Mouse (Mus musculus): Measurements from ENCODE around the gene Mfap1a.
"Not testable (repeated sequence)": the region's sequence is repeated elsewhere in the genome, so short reads cannot be mapped to it uniquely, and the experiment has no call there.

Mfap1a gene

DNA sequence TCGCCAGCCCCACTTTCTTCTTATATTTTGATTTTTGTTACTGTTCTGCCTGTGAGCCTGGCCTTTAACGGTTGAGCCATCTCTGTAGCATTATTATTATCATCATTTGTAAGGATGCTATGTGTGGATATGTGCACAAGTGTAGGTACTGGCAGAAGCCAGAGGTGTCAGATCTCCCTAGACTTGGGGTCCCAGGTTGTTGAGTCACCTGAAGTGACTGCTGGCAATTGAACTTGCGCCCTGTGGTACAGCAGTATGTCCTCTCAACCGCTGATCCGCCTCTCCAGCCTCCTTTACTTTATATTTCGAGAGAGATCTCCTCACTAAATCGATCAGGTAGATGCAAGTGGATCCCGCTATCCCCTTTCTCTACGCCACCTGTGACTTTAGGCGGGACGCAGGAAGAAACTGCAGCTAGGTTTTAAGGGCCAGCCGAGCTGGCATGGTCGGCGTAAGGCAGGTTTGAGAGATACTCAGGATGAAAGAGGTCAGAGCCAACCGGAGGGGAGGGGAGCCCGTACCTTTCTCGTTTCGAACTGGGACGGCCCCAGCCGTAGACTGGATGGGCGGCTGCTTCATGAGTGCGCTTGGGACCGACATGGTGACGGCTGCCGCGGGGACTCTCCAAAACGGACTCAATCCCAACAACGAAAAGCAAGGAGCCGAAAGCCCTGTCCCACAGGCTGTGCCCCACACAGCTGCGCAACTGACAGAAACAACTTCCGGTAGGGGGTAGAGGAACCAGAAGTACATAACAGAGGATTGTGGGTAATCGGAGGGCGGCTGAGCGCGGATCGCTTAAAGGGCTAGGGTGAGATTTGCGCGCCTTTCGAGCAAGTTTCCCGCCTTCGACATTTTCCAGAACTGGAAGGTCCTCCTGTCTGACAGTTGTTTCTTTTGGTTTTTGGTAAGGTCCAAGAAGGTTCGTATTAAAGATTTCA lies at the start of gene Mfap1a, which contains the start of gene Wdr76:
Gene Mfap1a (minus strand): TSS at position 724 of the 941 bp plus-strand sequence.
Gene Wdr76 (plus strand): TSS at position 782 of the 941 bp plus-strand sequence.
- peak; percentile 58 to 63 for DNase-seq (ENCODE audit: low read depth in 1 of 2, low spot score in 2 of 2)

GRCm38 (mm10) chr2:121551271-121551670 lies 44.8 kb upstream of the Mfap1a start:
- DNase-seq (ENCODE audit: low read depth in 1 of 2, low spot score in 2 of 2): no peak

DNA sequence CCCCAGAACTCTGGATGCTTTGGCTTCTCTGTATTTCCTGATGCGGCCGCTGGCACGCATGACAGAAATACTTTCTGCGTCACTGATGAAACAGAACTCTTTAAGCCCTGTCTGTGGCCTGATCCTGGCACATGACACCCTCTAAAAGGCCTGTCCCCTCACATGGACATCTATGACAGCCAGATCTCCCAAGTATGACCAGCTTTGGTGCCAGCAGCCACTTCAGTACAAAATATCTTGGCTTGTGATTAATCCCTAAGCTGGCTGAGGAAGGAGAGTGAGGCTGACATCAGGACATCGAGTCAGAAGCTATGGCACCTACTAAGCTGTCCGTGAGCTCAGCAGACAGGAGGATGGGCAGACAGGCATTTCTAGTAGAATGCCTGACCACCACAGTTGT lies 43.2 kb upstream of the Mfap1a start:
- DNase-seq (ENCODE audit: low read depth in 1 of 2, low spot score in 2 of 2): no peak

- DNase-seq (ENCODE audit: low read depth in 1 of 2, low spot score in 2 of 2): no peak
These were observed 38.4 kb upstream of the Mfap1a start for GRCm38 (mm10) chr2:121544829-121545228.

DNA sequence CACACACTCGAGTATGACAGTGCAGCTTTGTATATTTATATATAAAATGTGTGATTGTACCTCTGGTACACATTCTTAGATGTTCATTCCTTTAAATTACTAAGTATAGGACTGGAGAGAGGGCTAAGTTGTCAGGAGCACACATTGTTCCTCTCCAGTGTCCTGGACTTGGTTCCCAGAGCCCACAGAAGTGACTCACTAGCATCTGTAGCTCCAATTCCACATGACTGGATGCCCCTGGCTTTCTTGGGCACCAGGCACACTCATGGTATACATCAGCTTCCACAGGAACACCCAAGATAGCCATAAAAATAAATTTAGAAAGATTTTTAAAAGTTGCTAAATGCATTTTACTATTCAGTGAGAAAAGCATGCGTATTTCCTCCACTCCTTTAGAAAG lies 18.6 kb upstream of the Mfap1a start:
- no peak for DNase-seq (ENCODE audit: low read depth in 1 of 2, low spot score in 2 of 2)

GRCm38 (mm10) chr2:121522830-121523229 lies 16.4 kb upstream of the Mfap1a start:
- DNase-seq (ENCODE audit: low read depth in 1 of 2, low spot score in 2 of 2): not testable (repeated sequence)

DNA sequence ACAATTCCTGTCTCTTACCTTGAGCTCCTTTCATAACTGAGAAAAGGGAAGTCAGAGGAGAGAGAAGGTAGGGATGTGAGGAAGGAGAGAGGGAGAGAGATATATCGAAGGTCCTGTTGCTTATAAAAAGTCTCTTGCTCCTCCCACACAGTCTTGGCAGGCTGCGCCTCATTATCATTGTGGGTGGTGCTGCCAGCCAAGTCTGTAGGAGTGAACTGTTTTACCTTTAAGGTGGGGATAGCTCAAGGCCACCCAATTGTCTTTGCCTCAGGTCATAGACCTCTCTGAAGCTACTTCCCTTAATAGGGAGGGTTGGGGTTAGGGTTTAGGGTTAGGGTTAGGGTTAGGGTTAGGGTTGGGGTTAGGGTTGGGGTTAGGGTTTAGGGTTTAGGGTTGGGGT lies 15.5 kb upstream of the Mfap1a start:
- no peak for DNase-seq (ENCODE audit: low read depth in 1 of 2, low spot score in 2 of 2)

DNA sequence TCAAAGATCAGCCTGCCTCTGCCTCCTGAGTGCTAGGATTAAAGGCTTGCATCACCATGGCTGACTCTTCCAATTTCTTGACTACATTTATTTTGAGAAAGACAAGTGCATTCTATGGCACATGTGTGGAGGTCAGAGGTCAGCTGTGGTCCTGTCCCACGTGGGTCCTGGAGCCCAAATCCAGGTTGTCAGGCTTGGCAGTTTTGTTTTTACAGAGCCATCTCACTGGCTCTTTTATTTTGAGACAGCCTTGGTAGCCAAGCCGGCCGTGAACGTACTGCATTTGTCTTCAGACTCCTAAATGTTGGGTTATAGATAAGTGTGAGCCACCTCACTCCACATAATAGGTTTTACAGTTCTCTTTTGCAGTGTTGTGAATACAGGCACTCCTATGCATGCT lies 12.2 kb upstream of the Mfap1a start:
- DNase-seq (ENCODE audit: low read depth in 1 of 2, low spot score in 2 of 2): not testable (repeated sequence)

GRCm38 (mm10) chr2:121518106-121518505 lies 11.6 kb upstream of the Mfap1a start:
- DNase-seq (ENCODE audit: low read depth in 1 of 2, low spot score in 2 of 2): no peak

DNA sequence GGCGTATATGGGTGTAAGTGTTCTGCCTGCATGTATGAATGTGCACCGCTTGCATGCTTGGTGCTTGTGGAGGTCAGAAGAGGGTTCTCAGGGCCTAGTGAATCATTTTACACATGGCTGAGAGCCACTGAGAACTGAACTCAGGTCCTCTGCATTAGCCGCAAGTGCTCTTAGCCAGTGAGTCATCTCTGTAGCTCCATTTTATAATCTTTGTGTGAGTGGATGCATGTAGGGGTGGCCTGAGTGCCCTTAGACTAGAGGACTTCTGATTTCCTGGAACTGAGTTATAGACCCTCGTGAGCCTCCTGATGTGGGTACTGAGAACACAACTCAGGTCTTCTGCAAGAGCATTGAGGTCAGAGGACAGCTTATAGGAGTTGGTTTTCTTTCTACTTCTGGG lies 7.7 kb upstream of the Mfap1a start:
- no peak for DNase-seq (ENCODE audit: low read depth in 1 of 2, low spot score in 2 of 2)

DNA sequence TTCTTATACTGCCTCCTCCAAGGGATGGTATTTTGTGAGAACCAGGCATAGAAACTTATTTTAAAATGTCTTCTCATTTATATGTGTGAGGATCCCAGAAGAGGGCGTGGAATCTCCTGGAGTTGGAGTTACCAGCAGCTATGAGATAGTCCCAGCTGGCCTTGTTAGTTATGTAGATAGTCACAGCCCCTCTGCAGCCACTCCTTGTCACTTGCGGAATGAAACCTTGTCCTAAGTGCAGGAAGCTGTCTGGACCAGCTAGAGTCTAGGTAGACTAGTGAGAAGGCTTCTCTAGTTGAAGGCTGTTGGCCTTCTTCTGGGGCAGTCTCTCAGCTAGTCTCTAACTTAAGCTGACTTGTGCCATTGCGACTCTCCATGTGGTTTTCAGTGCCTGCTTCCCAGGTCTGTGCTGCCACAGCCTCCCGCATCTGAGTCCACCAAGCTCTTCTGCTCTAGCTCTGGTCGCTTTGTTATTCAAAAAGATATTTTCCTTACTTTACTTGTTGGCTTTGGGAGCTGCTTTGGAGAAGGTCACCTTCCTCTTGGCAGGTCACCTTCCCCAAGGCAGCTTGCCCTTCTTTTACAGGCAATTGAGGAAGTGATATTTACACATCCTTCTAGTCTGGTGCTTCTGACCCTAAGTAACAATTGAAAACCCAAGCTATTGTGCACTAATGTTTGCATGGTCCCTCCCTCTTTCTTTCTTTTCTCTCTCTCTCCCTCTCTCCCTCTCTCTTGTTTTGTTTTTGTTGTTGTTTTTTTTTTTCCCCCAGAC lies 6.7 kb upstream of the Mfap1a start:
- DNase-seq (ENCODE audit: low read depth in 1 of 2, low spot score in 2 of 2): not testable (repeated sequence)

- DNase-seq (ENCODE audit: low read depth in 1 of 2, low spot score in 2 of 2): no peak
These were observed 4.9 kb upstream of the Mfap1a start for GRCm38 (mm10) chr2:121511401-121511800.

DNA sequence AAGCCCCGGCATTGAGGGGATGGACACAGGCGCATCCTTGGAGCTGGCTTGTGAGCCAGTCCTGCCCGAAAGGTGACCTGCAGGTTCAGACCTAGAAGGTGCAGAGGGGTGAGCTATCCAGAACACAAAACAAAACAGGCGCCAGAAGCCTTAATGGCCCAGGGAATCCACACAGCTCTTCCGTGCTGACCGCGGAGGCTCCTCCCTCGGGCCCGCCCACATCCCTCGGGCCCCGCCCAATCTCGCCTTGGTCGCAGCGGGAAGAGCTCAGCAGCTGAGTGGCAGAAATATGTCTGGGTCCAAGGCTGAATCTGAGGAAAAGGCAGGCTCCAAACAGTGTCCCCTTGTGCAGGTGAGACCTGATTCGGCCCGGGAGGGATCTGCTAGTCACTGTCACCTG lies 3.1 kb upstream of the Mfap1a start:
- peak in 1 of 2 experiments; percentile 7 for DNase-seq (ENCODE audit: low read depth in 1 of 2, low spot score in 2 of 2)

DNA sequence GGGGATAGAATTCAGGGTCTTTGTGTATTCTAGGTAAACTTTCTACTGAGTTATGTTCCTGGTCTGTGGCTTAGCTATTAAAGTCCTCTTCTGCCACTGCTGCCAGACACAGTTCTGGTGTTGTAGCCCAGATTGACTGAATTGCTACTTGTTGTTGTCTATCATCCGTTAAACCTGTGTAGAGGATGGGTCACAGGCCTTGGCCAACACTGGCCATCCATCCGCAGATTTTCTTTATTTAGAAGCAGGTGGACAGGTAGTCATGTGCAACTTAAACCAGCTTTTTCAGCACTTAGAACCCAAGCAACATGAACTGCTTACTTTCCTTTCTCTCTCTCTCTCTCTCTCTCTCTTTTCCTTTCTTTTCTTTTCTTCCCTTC lies 1.5 kb upstream of the Mfap1a start:
- no peak for DNase-seq (ENCODE audit: low read depth in 1 of 2, low spot score in 2 of 2)

GRCm38 (mm10) chr2:121507173-121507950 lies 897 bp upstream of the Mfap1a start:
- DNase-seq (ENCODE audit: low read depth in 1 of 2, low spot score in 2 of 2): no peak

- DNase-seq (ENCODE audit: low read depth in 1 of 2, low spot score in 2 of 2): not testable (repeated sequence)
These were observed 4.9 kb downstream of the Mfap1a start for GRCm38 (mm10) chr2:121501550-121501949.

- DNase-seq (ENCODE audit: low read depth in 1 of 2, low spot score in 2 of 2): not testable (repeated sequence)
These were observed 22.1 kb downstream of the Mfap1a start for GRCm38 (mm10) chr2:121484403-121484802.

DNA sequence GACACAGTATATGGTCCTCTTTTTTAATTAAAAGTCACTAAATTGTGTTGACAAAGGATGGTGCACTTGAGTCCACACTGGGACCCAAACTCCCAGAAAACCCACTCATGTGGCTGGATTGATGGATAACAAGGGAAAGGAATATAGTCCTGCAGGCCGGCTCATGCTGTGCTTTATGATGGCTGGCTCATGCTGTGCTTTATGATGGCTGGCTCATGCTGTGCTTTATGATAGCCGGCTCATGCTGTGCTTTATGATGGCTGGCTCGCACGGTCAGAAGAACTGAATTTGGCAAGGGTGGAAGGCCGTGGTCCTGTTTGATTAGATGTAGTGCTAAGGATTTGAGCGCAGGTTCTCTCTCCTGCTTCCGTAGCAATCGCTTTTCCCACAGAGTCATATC lies 22.9 kb downstream of the Mfap1a start:
- DNase-seq (ENCODE audit: low read depth in 1 of 2, low spot score in 2 of 2): no peak

- not testable (repeated sequence) for DNase-seq (ENCODE audit: low read depth in 1 of 2, low spot score in 2 of 2)
These were observed 25.5 kb downstream of the Mfap1a start for GRCm38 (mm10) chr2:121480916-121481315.

DNA sequence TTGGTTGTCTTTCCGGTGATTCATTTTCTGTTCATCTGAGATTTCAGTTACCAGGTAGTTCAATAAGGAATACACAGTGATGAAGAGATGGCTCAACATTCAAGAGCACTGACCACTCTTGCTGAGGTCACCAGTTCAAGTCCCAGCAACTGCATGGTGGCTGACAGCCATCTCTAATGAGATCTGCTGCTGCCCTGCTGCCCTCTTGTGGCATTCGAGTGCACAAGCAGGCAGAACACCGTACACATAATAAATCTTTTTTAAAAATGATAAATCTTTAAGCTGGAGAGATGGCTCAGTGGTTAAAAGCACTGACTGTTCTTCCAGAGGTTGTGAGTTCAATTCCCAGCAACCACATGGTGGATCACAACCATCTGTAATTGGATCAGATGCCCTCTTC lies 26.0 kb downstream of the Mfap1a start:
- DNase-seq (ENCODE audit: low read depth in 1 of 2, low spot score in 2 of 2): peak in 1 of 2 experiments; percentile 23

Measured in monocyte, adult 2 months (primary cell).